Mouse (Mus musculus) myocyte (in vitro differentiated cells): ENCODE results near the gene Klrb1.

Source experiments
- CEBPB ChIP-seq: IDR thresholded peaks from 2 replicates; pipeline ENCODE4 v1.6.1; 2011; ENCODE audit warnings: mild to moderate bottlenecking, moderate library complexity; ENCODE audit not compliant: poor library complexity, insufficient read depth, severe bottlenecking
- E2F4 ChIP-seq: IDR thresholded peaks from one replicate; pipeline ENCODE4 v1.6.1; 2011; ENCODE audit warnings: mild to moderate bottlenecking, control low read depth, moderate library complexity; ENCODE audit not compliant: insufficient read depth
- MAX ChIP-seq: IDR thresholded peaks from one replicate; pipeline ENCODE4 v1.6.1; 2011; ENCODE audit warnings: low read depth, mild to moderate bottlenecking, control low read depth
- MYOD1 ChIP-seq, 3 experiments: IDR thresholded peaks; one replicate each; pipeline ENCODE4 v1.6.1; 2011; ENCODE audit warnings: control low read depth in 2 of 3, low read depth in 2 of 3, mild to moderate bottlenecking in 2 of 3, moderate library complexity in 1 of 3; ENCODE audit not compliant: insufficient read length in 2 of 3, control insufficient read depth in 1 of 3
- MYOG ChIP-seq, 3 experiments: IDR thresholded peaks; one replicate each; pipeline ENCODE4 v1.6.1; 2011; ENCODE audit warnings: control low read depth in 2 of 3, low read depth in 2 of 3, mild to moderate bottlenecking in 2 of 3; ENCODE audit not compliant: insufficient read length in 2 of 3, control insufficient read depth in 1 of 3, insufficient read depth in 1 of 3
- POLR2A ChIP-seq: IDR thresholded peaks from one replicate; pipeline ENCODE4 v1.6.1; 2011; ENCODE audit warnings: low read depth, mild to moderate bottlenecking, control low read depth, moderate library complexity; ENCODE audit not compliant: insufficient read length
- POLR2AphosphoS2 ChIP-seq: IDR thresholded peaks from one replicate; pipeline ENCODE4 v1.6.1; 2011; ENCODE audit warnings: low read depth, control low read depth; ENCODE audit not compliant: insufficient read length
- TCF12 ChIP-seq: IDR thresholded peaks from one replicate; pipeline ENCODE4 v1.6.1; 2011; ENCODE audit warnings: mild to moderate bottlenecking, control low read depth; ENCODE audit not compliant: poor library complexity, insufficient read depth, severe bottlenecking
- USF1 ChIP-seq: IDR thresholded peaks from one replicate; pipeline ENCODE4 v1.6.1; 2011; ENCODE audit warnings: low read depth, mild to moderate bottlenecking, control low read depth, moderate library complexity

GRCm38 (mm10) chr6:128701691-128702090, 21.2 kb downstream of the Klrb1 start:
- TF ChIP-seq USF1 (no peak), POLR2A (no peak), MAX (no peak), POLR2AphosphoS2 (no peak), MYOD1 (IDR thresholded peaks at IDR 0.05; ENCODE audit: control insufficient read depth in 1 of 3, insufficient read length in 2 of 3, low read depth in 2 of 3) (no peak), CEBPB (no peak), E2F4 (no peak), MYOG (IDR thresholded peaks at IDR 0.05; ENCODE audit: control insufficient read depth in 1 of 3, insufficient read depth in 1 of 3, insufficient read length in 2 of 3, low read depth in 2 of 3) (no peak), TCF12 (no peak)
